Mouse (Mus musculus) intestine, postnatal 0 days (tissue): Measurements from ENCODE around the gene Krtap17-1. TPM values are rescaled to one million over a fixed set of nuclear protein-coding genes. Genes with fewer than 3 reads are reported as not detected.

Experiments used
- ATAC-seq: fragments of 200-750 bp; cut with Nextera tagmentation; 2 replicates; pipeline ENCODE4 v1.8.0; 2017; ENCODE audit warnings: mild to moderate bottlenecking, moderate TSS enrichment, moderate library complexity
- H3K27ac ChIP-seq: fragments of 300-500 bp; sonication (generic); 2 replicates; pipeline ENCODE4 v1.5.1; 2014; ENCODE audit warnings: mild to moderate bottlenecking, low read depth, low read length, moderate library complexity
- H3K27me3 ChIP-seq: fragments of 300-500 bp; sonication (generic); replicated peaks from 2 replicates; pipeline ENCODE4 v1.6.1; 2014; ENCODE audit warnings: low read length, mixed read lengths; ENCODE audit not compliant: control insufficient read depth, insufficient read depth
- H3K36me3 ChIP-seq: fragments of 300-500 bp; sonication (generic); 2 replicates; pipeline ENCODE4 v1.6.1; 2014; ENCODE audit warnings: mild to moderate bottlenecking, moderate library complexity; ENCODE audit not compliant: control insufficient read depth, insufficient read depth
- H3K4me1 ChIP-seq: fragments of 300-500 bp; sonication (generic); replicated peaks from 2 replicates; pipeline ENCODE4 v1.6.1; 2014; ENCODE audit warnings: antibody characterized with exemption, low read length, mixed read lengths; ENCODE audit not compliant: control insufficient read depth, insufficient read depth
- H3K4me2 ChIP-seq: fragments of 300-500 bp; sonication (generic); replicated peaks from 2 replicates; pipeline ENCODE4 v1.6.1; 2014; ENCODE audit warnings: low read depth, mild to moderate bottlenecking, moderate library complexity
- H3K4me3 ChIP-seq: fragments of 300-500 bp; sonication (generic); 2 replicates; pipeline ENCODE4 v1.5.1; 2014; ENCODE audit warnings: low read depth, low read length
- H3K9ac ChIP-seq: fragments of 300-500 bp; sonication (generic); 2 replicates; pipeline ENCODE4 v1.6.1; 2014; ENCODE audit warnings: mild to moderate bottlenecking, low read depth, low read length
- H3K9me3 ChIP-seq: fragments of 300-500 bp; sonication (generic); 2 replicates; pipeline ENCODE4 v1.6.1; 2016; ENCODE audit warnings: mixed run types; ENCODE audit not compliant: control insufficient read depth
- CTCF ChIP-seq: sonication (generic); IDR thresholded peaks from 2 replicates; pipeline ENCODE4 v1.5.1; 2016; ENCODE audit warnings: low read depth, mild to moderate bottlenecking, control low read depth, antibody characterized with exemption, moderate library complexity
- WGBS: fragments of 180-500 bp; shearing (Covaris S2); extraction: QIAGEN DNeasy Blood & Tissue Kit; methylation state at CpG from one replicate; pipeline ENCODE4 v1.1.7; 2014; 5-methylcytosine and 5-hydroxymethylcytosine counted together
- polyA plus RNA-seq: library from polyadenylated mRNA; unstranded; fragments of >200 nt; fragmentation: Nextera tagmentation; extraction: Ambion mirVana; gene quantifications from 2 replicates; pipeline ENCODE4 v1.2.1, GENCODE M21; 2015

Krtap17-1 gene
- polyA plus RNA-seq, 1 experiment from 2014 or later, result 0.16 TPM

GRCm38 (mm10) chr11:99994384-99994661, 529 bp upstream of the Krtap17-1 start:
- TF ChIP-seq CTCF, result no peak
- peaks cover 15% of the 10 kb centered on the region; the same call in 1 of the 2 replicates for H3K27me3 ChIP-seq
- 15% methylated on average over 4 of the region's 4 CpGs for WGBS
- no peaks in the 10 kb centered on the region for H3K36me3 ChIP-seq
- no peak overlapping the region for H3K9ac ChIP-seq
- H3K4me1 ChIP-seq, result no peaks in the 10 kb centered on the region
- no peaks in the 10 kb centered on the region for H3K9me3 ChIP-seq
- no peak overlapping the region for H3K4me2 ChIP-seq
- no peak for ATAC-seq
- no peak overlapping the region for H3K27ac ChIP-seq
- no peak overlapping the region for H3K4me3 ChIP-seq

GRCm38 (mm10) chr11:99990571-99990970, 3.2 kb downstream of the Krtap17-1 start:
- Histone ChIP-seq H3K36me3 (no peaks in the 10 kb centered on the region), H3K27ac (no peak overlapping the region), H3K9me3 (no peaks in the 10 kb centered on the region), H3K4me3 (no peak overlapping the region), H3K27me3 (peaks cover 9% of the 10 kb centered on the region; the same call in 1 of the 2 replicates), H3K4me2 (no peak overlapping the region), H3K9ac (no peak overlapping the region), H3K4me1 (no peaks in the 10 kb centered on the region)
- TF ChIP-seq CTCF, result no peak
- 73% methylated on average over 3 of the region's 3 CpGs for WGBS
- no peak for ATAC-seq

- peaks cover 9% of the 10 kb centered on the region; the same call in 1 of the 2 replicates for H3K27me3 ChIP-seq
- no peaks in the 10 kb centered on the region for H3K36me3 ChIP-seq
- no peak overlapping the region for H3K4me3 ChIP-seq
- WGBS, result 82% methylated on average over 6 of the region's 6 CpGs
- H3K4me1 ChIP-seq, result no peaks in the 10 kb centered on the region
- no peak for TF ChIP-seq CTCF
- no peak overlapping the region for H3K9ac ChIP-seq
- H3K9me3 ChIP-seq, result no peaks in the 10 kb centered on the region
- no peak overlapping the region for H3K4me2 ChIP-seq
- no peak for ATAC-seq
- H3K27ac ChIP-seq, result no peak overlapping the region
These were observed 3.9 kb downstream of the Krtap17-1 start for GRCm38 (mm10) chr11:99989881-99990405.

GRCm38 (mm10) chr11:99988530-99988929, 5.3 kb downstream of the Krtap17-1 start:
- Histone ChIP-seq H3K9ac (no peak overlapping the region), H3K4me2 (no peak overlapping the region), H3K4me1 (no peaks in the 10 kb centered on the region), H3K27ac (no peak overlapping the region), H3K36me3 (no peaks in the 10 kb centered on the region), H3K9me3 (no peaks in the 10 kb centered on the region), H3K27me3 (peaks cover 9% of the 10 kb centered on the region; the same call in 1 of the 2 replicates), H3K4me3 (no peak overlapping the region)
- no peak for ATAC-seq
- no peak for TF ChIP-seq CTCF
- 89% methylated on average over 3 of the region's 3 CpGs for WGBS

- no peak for ATAC-seq
- Histone ChIP-seq H3K4me2 (no peak within 1 kb of the TSS), H3K9ac (no peak within 1 kb of the TSS), H3K27ac (no peak within 1 kb of the TSS), H3K27me3 (no peaks in the 10 kb centered on the region), H3K36me3 (no peaks in the 10 kb centered on the region), H3K9me3 (no peaks in the 10 kb centered on the region), H3K4me1 (no peaks in the 10 kb centered on the region), H3K4me3 (no peak within 1 kb of the TSS)
- WGBS, result 78% methylated on average over 8 of the region's 8 CpGs
- no peak for TF ChIP-seq CTCF
These were observed 7.6 kb downstream of the Krtap17-1 start, which contains the start of gene Krtap16-1 for GRCm38 (mm10) chr11:99986180-99986647. Gene Krtap16-1, minus strand, starts transcription at chr11:99986597.

GRCm38 (mm10) chr11:99985291-99986092, 8.3 kb downstream of the Krtap17-1 start:
- H3K27ac ChIP-seq, result no peak overlapping the region
- H3K9ac ChIP-seq, result no peak overlapping the region
- H3K4me2 ChIP-seq, result no peak overlapping the region
- no peaks in the 10 kb centered on the region for H3K27me3 ChIP-seq
- 78% methylated on average over 20 of the region's 20 CpGs for WGBS
- no peak for ATAC-seq
- no peaks in the 10 kb centered on the region for H3K36me3 ChIP-seq
- no peak for TF ChIP-seq CTCF
- H3K4me3 ChIP-seq, result no peak overlapping the region
- no peaks in the 10 kb centered on the region for H3K4me1 ChIP-seq
- H3K9me3 ChIP-seq, result no peaks in the 10 kb centered on the region
